In genomic region chr2:147424582-147425255, GRCm38 (mm10) we compare ENCODE assay signal across 33 mouse cellular contexts.
DNase-seq lines count a peak whose midpoint lies in the region; ATAC-seq and TF ChIP-seq lines count a peak whose summit lies in the region.
"Had no signal": no experiment of that assay in that cellular context is flagged by ENCODE, and none has a peak within 500 bp of the region (broad histone marks: within the 10 kb centered on the region; RNA-seq: fewer than 3 reads in every experiment).

No protein-coding gene starts in this region.

- no peak for TF ChIP-seq EP300 in CH12.LX (IDR thresholded peaks at IDR 0.05; ENCODE audit: low read length)

- H3K9ac ChIP-seq in forebrain, embryonic 11.5 days (ENCODE audit: low read length), result no peak overlapping the region
- no peak overlapping the region for H3K9ac ChIP-seq in kidney, embryonic 16.5 days (replicated peaks; ENCODE audit: low read length)
- H3K9ac ChIP-seq in CH12.LX (ENCODE audit: insufficient read depth, low read depth), result no peak overlapping the region
- H3K9ac ChIP-seq: embryonic facial prominence, embryonic 12.5 days; forebrain, embryonic 12.5 days; forebrain, postnatal 0 days; heart, embryonic 12.5 days; hindbrain, embryonic 14.5 days; liver, embryonic 12.5 days; liver, postnatal 0 days; neural tube, embryonic 12.5 days; stomach, embryonic 15.5 days had no signal

- H3K27me3 ChIP-seq in forebrain, embryonic 11.5 days (ENCODE audit: control insufficient read depth, insufficient read depth, low read length), result no peaks in the 10 kb centered on the region
- H3K27me3 ChIP-seq in forebrain, embryonic 10.5 days (ENCODE audit: poor library complexity, severe bottlenecking), result no peaks in the 10 kb centered on the region
- H3K27me3 ChIP-seq in kidney, embryonic 16.5 days (ENCODE audit: insufficient read depth, low read length), result no peaks in the 10 kb centered on the region
- H3K27me3 ChIP-seq in CH12.LX (replicated peaks), result no peaks in the 10 kb centered on the region
- H3K27me3 ChIP-seq: embryonic facial prominence, embryonic 12.5 days; forebrain, embryonic 12.5 days; heart, embryonic 12.5 days; liver, embryonic 12.5 days; neural tube, embryonic 12.5 days; stomach, embryonic 15.5 days had no signal

- H3K79me2 ChIP-seq in CH12.LX (replicated peaks; ENCODE audit: control insufficient read depth, extremely low read depth, insufficient read depth, poor library complexity, severe bottlenecking), result no peaks in the 10 kb centered on the region

- TF ChIP-seq RAD21 in CH12.LX (IDR thresholded peaks at IDR 0.05; ENCODE audit: low read depth, low read length), result no peak

- ATAC-seq in forebrain, embryonic 11.5 days (replicated peaks; ENCODE audit: low FRiP score), result 0 out of 2 replicates have a peak, but pooled peaks have one; percentile 12
- ATAC-seq in kidney, embryonic 16.5 days (ENCODE audit: low FRiP score, low TSS enrichment), result peak; percentile 51; the same call in 1 of the 2 replicates
- no peak for ATAC-seq in frontal cortex, adult (ENCODE audit: low TSS enrichment)
- ATAC-seq: forebrain, postnatal 0 days; inflammation-experienced regulatory T-cells, adult 6 months; liver, embryonic 12.5 days; liver, postnatal 0 days; lung, postnatal 0 days had no signal

- in situ Hi-C loops in CH12.LX (cut with MboI; ENCODE audit: low pct_ligation_motif_present, low pct_unique_long_range_greater_than_20kb, low sequenced_read_pairs), result no loop called here

- no peaks in the 10 kb centered on the region for H3K4me1 ChIP-seq in forebrain, embryonic 11.5 days (replicated peaks; ENCODE audit: control insufficient read depth, insufficient read depth, low read length)
- peaks cover 7% of the 10 kb centered on the region for H3K4me1 ChIP-seq in forebrain, embryonic 10.5 days
- H3K4me1 ChIP-seq in kidney, embryonic 16.5 days (ENCODE audit: insufficient read depth, low read length), result no peaks in the 10 kb centered on the region
- peaks cover 5 to 8% of the 10 kb centered on the region in 2 experiments; a peak in 3 of 4 replicates for H3K4me1 ChIP-seq in CH12.LX (ENCODE audit: control insufficient read depth in 1 of 2, insufficient read depth in 2 of 2)
- H3K4me1 ChIP-seq: embryonic facial prominence, embryonic 12.5 days; forebrain, embryonic 12.5 days; heart, embryonic 12.5 days; liver, embryonic 12.5 days; neural tube, embryonic 12.5 days; stomach, embryonic 15.5 days had no signal

- 43% methylated on average over 10 of the region's 10 CpGs for WGBS in forebrain, embryonic 11.5 days
- WGBS in forebrain, embryonic 10.5 days, result 35% methylated on average over 10 of the region's 10 CpGs
- WGBS in kidney, embryonic 16.5 days, result 16% methylated on average over 10 of the region's 10 CpGs

- dilution Hi-C loops in CH12.LX (cut with MboI; ENCODE audit: extremely low pct_ligation_motif_present, extremely low pct_unique_long_range_greater_than_20kb, low sequenced_read_pairs), result no loop called here

- no peak for DNase-seq in forebrain, embryonic 11.5 days (ENCODE audit: low spot score)
- DNase-seq in forebrain, embryonic 10.5 days (ENCODE audit: extremely low spot score, low spot score), result no peak
- no peak for DNase-seq in kidney, postnatal 14 days
- no peak for DNase-seq in CH12.LX (ENCODE audit: extremely low read depth)
- DNase-seq in embryo, embryonic 9.5 days (ENCODE audit: extremely low spot score), result peak; percentile 43
- DNase-seq in layer of hippocampus, adult 9-10 months (ENCODE audit: low spot score), result no peak
- DNase-seq: adrenal gland, postnatal 10 days; cerebellum, adult 8-10 months; cerebellum, postnatal 25 days; forebrain, postnatal 0 days; gastrocnemius, postnatal 14 days; heart, adult 18-20 months; heart, postnatal 4 days; kidney, adult 11 months; layer of hippocampus, postnatal 36 days; left cerebral cortex, postnatal 4 days; liver, postnatal 0 days; midbrain, embryonic 14.5 days; right cerebral cortex, postnatal 14 days; thymus, postnatal 14 days had no signal

- H3K4me3 ChIP-seq in forebrain, embryonic 11.5 days (ENCODE audit: low read depth, low read length), result no peak overlapping the region
- H3K4me3 ChIP-seq in forebrain, embryonic 10.5 days, result no peak overlapping the region
- no peak overlapping the region for H3K4me3 ChIP-seq in kidney, embryonic 16.5 days (ENCODE audit: low read length)
- no peak overlapping the region for H3K4me3 ChIP-seq in CH12.LX (replicated peaks in 1 of 3; ENCODE audit: low read depth in 2 of 3, low read length in 2 of 3, poor library complexity in 1 of 3)
- H3K4me3 ChIP-seq: embryonic facial prominence, embryonic 12.5 days; forebrain, embryonic 12.5 days; heart, embryonic 12.5 days; liver, embryonic 12.5 days; neural tube, embryonic 12.5 days; stomach, embryonic 15.5 days had no signal

- H3K36me3 ChIP-seq in forebrain, embryonic 11.5 days (ENCODE audit: control insufficient read depth, insufficient read depth, low read length), result no peaks in the 10 kb centered on the region
- H3K36me3 ChIP-seq in forebrain, embryonic 10.5 days (replicated peaks), result no peaks in the 10 kb centered on the region
- no peaks in the 10 kb centered on the region for H3K36me3 ChIP-seq in kidney, embryonic 16.5 days (ENCODE audit: insufficient read depth, low read length)
- H3K36me3 ChIP-seq in CH12.LX (replicated peaks in 1 of 2; ENCODE audit: control insufficient read depth in 1 of 2, insufficient read depth in 1 of 2, low read length in 1 of 2), result no peaks in the 10 kb centered on the region
- H3K36me3 ChIP-seq: embryonic facial prominence, embryonic 12.5 days; forebrain, embryonic 12.5 days; G1E; heart, embryonic 12.5 days; liver, embryonic 12.5 days; neural tube, embryonic 12.5 days; stomach, embryonic 15.5 days had no signal

- no peak for TF ChIP-seq CTCF in CH12.LX (conservative IDR thresholded peaks at IDR 0.05 in 1 of 2, IDR thresholded peaks at IDR 0.05 in 1 of 2; ENCODE audit: low read depth in 2 of 2, low read length in 2 of 2)

- H3K27ac ChIP-seq in forebrain, embryonic 11.5 days (ENCODE audit: low read depth, low read length), result no peak overlapping the region
- no peak overlapping the region for H3K27ac ChIP-seq in forebrain, embryonic 10.5 days
- no peak overlapping the region for H3K27ac ChIP-seq in kidney, embryonic 16.5 days (ENCODE audit: low read length)
- no peak overlapping the region for H3K27ac ChIP-seq in CH12.LX (ENCODE audit: insufficient read depth, low read depth)
- H3K27ac ChIP-seq: embryonic facial prominence, embryonic 12.5 days; forebrain, embryonic 12.5 days; hindbrain, embryonic 14.5 days; liver, embryonic 12.5 days; macrophage; neural tube, embryonic 12.5 days; stomach, embryonic 15.5 days had no signal

- no peak overlapping the region for H3K4me2 ChIP-seq in forebrain, embryonic 11.5 days (ENCODE audit: low read depth, low read length, severe bottlenecking)
- no peak overlapping the region for H3K4me2 ChIP-seq in kidney, embryonic 16.5 days (replicated peaks; ENCODE audit: low read depth, low read length)
- no peak overlapping the region for H3K4me2 ChIP-seq in CH12.LX (ENCODE audit: insufficient read depth, low read depth, poor library complexity, severe bottlenecking)
- H3K4me2 ChIP-seq: embryonic facial prominence, embryonic 12.5 days; forebrain, embryonic 12.5 days; heart, embryonic 12.5 days; hindbrain, embryonic 14.5 days; liver, embryonic 12.5 days; neural tube, embryonic 12.5 days; stomach, embryonic 15.5 days had no signal

- no peaks in the 10 kb centered on the region for H3K9me3 ChIP-seq in forebrain, embryonic 11.5 days (ENCODE audit: control insufficient read depth, low read length)
- H3K9me3 ChIP-seq in forebrain, embryonic 10.5 days, result no peaks in the 10 kb centered on the region
- no peaks in the 10 kb centered on the region for H3K9me3 ChIP-seq in kidney, embryonic 16.5 days (ENCODE audit: low read length)
- no peaks in the 10 kb centered on the region for H3K9me3 ChIP-seq in CH12.LX (replicated peaks; ENCODE audit: low read length)
- H3K9me3 ChIP-seq: embryonic facial prominence, embryonic 12.5 days; forebrain, embryonic 12.5 days; heart, embryonic 12.5 days; liver, embryonic 12.5 days; neural tube, embryonic 12.5 days; stomach, embryonic 15.5 days had no signal

- no peak for TF ChIP-seq POLR2A in CH12.LX (IDR thresholded peaks at IDR 0.05; ENCODE audit: low read depth, low read length)

TF ChIP-seq in CH12.LX, 34 proteins besides CTCF, POLR2A, EP300 and RAD21:
- TF ChIP-seq ZC3H11A (IDR thresholded peaks at IDR 0.05; ENCODE audit: low read depth, low read length) (no peak), BHLHE40 (IDR thresholded peaks at IDR 0.05; ENCODE audit: low read depth, low read length) (peak; percentile 14; the same call in 1 of the 2 replicates), ZKSCAN1 (IDR thresholded peaks at IDR 0.05; ENCODE audit: borderline replicate concordance, low read depth, low read length) (no peak)
TF ChIP-seq in CH12.LX: peak in this region for 1.
